Mouse (Mus musculus): ENCODE measurements around the gene Irs2.

The Irs2 gene

DNA sequence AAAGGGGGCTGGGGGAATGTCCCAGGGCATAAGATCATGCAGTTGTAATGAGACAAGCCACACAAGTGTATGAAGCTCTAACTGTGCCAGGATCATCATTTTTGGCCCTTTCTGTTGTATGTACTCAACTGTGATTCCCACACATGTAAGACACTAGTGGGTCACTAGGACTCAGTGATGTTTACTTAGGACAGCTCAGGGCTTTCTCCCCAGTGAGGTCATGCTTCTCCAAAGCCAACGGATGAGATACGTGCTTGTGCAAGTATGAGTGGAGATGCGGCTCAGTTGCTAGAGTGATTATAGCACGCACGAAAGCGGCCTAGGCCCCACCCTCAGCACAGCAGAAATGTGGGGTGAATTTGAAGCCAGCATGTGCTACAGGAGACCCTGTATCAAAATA is 27.4 kb downstream of the Irs2 start:
- DNase-seq, result no peak

DNA sequence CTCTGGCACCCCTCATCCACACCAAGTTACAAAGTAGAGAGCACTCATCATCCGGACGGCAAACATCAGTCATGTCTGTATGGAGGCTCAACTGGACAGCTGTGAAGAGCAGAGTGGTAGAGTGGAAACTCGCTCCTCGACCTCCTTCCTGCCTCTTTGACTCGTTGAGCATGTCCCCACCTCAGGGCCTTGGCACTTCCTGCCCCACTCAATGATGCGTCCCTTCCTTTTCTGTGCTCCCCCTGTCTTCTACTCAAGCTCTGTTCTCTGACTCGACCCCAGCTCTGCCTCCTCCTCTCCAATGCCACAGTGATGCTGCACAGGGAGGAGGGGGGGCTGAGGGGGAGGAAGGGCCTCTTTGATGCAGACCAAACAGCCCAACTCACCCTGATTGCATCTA is 28.3 kb downstream of the Irs2 start:
- no peak for DNase-seq

GRCm38 (mm10) chr8:10979196-10979794 is 29.0 kb downstream of the Irs2 start:
- DNase-seq, result no peak

DNA sequence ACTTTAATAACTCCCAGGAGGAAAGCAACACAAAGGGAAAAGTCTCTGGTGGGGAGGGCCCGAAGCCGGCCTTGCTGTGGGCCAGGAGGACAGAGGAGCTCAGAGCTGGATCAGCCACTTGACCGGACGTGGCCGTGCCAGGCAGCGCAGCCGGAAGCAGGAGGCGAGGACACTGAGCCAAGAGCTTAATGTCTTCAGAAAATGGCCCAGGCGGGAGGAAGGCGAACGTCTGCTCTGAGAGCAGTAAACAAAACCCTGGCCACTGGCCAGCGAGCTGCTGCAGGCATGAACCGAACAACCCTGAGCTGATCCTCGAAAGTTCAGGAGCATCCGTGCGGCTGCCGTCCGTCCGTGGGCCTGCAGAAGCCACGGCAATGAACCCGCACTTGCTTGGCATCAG is 29.9 kb downstream of the Irs2 start:
- no peak for DNase-seq

DNA sequence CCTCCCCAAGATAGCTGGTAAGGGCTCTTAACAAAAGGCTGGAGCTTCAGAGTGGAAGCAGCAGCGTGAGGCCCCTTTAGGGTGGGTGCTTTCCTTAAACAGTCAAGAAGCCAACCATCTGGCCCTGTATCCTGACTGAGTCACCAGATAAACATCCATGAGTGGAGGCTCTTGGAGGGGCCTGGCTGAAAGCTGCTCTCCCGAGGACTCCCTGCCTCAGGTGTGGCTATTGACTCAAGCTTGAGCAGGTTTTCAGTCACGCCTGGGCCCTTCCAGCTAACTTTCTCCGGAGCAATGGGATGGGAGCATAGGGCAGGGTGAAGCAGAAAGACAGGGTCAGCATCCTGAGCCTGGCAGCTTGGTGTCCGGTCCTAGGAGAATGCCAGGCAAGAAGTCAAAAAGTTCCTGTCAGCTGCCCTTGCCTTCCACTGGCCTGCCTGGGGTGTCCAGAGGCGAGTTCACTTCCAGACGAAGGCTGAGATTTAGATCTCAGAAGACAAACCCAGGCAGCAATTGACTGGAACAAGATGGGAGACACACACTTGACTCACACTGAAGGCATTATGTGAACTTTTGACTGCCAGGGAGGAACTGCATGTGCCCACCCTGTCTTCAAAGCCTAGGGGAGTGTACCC is 30.4 kb downstream of the Irs2 start:
- DNase-seq, result no peak

DNA sequence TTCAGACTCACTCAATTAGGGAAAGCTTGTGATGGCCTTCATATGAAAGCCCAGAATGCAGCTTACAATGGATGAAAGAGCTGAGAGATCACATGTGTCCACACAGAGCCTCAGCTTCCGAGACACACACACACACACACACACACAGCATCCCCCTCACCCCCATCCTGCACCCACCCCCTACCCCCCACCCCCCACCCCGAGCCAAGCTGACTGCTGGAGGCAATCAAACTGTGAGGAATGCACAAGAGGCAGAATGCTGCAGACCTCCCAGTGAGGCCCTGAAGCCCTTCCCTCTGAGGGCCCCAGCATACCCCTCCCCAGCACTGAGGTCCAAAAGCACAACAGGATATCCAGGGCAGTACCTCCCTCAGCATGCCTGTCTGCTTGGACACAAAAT is 33.6 kb downstream of the Irs2 start:
- no peak for DNase-seq

DNA sequence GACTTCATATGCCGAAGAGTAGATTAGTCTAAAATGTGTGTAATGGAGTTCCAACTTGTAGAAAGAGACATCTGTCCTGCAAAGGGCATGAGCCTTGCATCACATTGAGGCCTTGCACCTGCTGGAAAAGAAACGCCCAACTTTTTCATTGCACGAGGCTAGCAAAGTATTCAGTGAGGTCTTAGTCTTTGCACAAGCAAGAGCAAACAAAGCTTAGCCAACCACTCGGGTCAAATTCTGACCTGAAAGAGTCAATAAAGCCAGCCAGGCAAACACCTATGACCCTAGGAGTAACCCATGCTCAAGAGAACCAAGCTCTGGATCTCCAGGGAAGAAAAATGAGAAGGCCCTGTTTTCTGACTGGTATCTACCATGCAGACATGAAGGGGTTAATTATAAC is 34.1 kb downstream of the Irs2 start:
- DNase-seq, result no peak

- no peak for DNase-seq
Measured at GRCm38 (mm10) chr8:10972851-10973452, 35.3 kb downstream of the Irs2 start.

- DNase-seq, result no peak
Measured at GRCm38 (mm10) chr8:10971984-10972383, 36.3 kb downstream of the Irs2 start.

- DNase-seq, result no peak
Measured at GRCm38 (mm10) chr8:10971509-10971908, 36.7 kb downstream of the Irs2 start.

GRCm38 (mm10) chr8:10970496-10971456 is 37.5 kb downstream of the Irs2 start:
- no peak for DNase-seq

DNA sequence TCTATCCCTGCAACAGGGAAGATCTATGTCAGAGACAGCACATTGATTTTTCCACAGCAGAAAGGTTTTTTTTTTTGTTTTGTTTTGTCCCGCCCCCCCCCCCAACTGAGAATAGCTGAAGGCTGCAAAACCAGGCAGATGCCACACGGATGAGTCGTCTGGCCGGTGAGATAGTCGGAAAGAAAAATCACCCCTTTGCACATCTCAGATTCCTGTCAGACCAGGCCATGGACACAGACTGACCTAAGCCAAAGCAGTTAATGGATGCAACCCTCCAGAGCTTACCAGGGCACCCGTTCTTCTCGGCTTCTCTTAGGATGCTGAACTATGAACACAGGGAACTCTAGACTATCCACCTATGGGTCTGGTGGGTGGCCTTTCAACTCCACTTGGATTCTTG is 39.6 kb downstream of the Irs2 start:
- no peak for DNase-seq

DNA sequence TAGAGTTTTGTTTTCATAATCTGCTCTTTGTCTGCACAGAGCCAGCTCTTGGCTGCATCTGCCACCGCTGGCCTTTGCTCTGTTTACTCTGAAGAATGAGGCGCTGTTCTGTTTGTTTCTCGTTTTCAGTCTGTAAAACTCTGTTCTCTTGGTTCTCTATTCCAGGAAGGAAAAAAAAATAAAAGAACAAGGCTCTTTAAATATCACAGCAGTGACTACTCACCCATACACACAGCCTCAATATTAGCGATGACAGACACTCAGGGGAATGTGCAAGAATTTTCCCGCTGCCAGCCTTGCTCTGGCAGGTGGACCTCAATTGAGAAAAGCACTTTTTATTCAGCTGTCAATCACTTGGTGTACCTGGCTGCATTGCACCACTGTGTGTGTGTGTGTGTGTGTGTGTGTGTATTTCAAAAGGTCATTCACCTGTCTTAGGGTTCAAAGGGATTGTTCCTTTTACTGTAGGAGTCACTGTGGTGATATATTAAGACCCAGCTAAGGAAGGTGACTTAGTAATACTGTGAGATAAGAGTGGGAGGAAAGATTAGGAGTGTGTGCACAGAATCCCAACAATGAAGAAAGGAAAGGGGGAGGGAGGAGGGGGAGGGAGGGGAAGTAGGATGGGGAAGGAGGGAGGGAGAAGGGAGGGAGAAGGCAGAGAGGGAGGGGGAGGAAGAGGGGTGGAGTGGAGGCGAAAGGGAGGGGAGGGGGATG is 42.7 kb downstream of the Irs2 start:
- DNase-seq, result no peak

GRCm38 (mm10) chr8:10964511-10965099 is 43.7 kb downstream of the Irs2 start:
- no peak for DNase-seq

GRCm38 (mm10) chr8:10961989-10962388 is 46.3 kb downstream of the Irs2 start:
- no peak for DNase-seq

DNA sequence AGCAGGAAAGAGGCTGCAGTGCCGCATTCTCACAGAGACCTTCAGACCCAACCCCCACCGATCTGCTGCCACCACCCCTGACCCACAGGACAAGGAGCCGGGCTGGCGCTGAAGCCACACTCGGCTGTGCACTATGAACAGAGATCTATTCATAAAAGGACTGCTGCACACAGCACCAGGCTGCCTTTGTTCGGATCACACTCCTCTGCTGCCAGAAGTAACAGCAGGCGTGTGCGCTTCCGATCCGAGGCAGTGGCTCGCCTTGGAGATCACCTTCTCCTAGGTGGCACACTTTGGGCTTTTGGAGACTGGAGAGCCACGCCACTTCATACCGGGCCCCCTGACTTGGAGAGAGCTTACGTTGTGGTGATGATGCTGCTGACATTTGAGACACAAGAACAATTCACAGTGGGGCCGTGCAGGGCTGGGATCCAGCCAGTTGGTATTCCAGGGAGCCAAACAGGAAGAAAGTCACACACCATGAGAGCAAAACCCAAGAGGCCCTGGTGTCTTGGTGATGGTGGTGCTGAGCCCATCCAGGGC is 47.9 kb downstream of the Irs2 start:
- no peak for DNase-seq

- DNase-seq, result no peak
Measured at GRCm38 (mm10) chr8:10957292-10957955, 50.8 kb downstream of the Irs2 start.

GRCm38 (mm10) chr8:10953346-10954053 is 54.8 kb downstream of the Irs2 start:
- DNase-seq, result peak; percentile 31

DNA sequence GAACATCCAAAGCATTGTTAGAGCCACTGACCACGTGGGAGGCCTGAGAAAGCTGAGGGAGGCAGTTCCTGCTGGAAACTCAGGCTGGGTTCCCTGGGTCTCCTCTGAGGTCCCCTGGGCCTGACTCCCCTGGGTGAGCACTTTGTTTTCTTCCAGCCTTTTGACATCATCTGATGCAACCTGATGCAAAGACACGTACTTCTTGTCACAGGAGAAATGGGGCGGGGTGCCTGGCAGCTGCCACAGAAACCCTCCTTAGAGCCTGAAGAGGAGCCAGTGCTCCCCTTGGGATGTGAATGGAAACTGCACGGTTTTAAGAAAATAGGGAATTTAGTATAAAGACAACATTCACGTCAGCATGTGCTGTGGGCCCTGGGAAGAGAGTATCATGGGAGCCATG is 55.6 kb downstream of the Irs2 start:
- no peak for DNase-seq

GRCm38 (mm10) chr8:10952235-10952634 is 56.0 kb downstream of the Irs2 start:
- no peak for DNase-seq

DNA sequence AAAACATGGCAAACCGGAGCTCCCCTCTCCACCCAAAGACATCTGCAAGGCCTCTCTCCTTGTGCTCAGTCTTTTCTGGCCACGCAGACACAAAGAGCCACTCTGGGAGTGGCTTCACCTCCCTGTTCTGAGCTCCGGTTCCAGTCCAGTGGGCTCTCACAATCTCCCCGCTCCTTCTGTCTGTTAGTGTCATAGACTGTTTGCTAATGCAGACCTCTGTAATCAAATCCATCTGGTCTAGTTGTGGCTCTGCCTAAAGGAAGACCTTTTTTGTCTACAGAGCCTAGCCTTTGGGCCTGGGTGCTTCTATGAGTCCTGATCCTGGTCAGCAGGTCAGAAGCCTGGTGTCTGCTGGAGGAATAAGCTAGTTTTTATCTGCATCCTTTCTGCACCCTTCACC is 56.7 kb downstream of the Irs2 start:
- DNase-seq, result no peak

Data from right cerebral cortex, postnatal 25 days (tissue).